Mouse (Mus musculus) gastrocnemius, postnatal 4 days (tissue): Measurements from ENCODE around the gene Pirt. TPM values are rescaled to one million over a fixed set of nuclear protein-coding genes. Genes with fewer than 3 reads are reported as not detected.

Experiments
- DNase-seq, 2 experiments: peaks; one replicate each; pipeline ENCODE4 v3.0.0; 2021 to 2022; ENCODE audit warnings: low spot score in 2 of 2, mixed read lengths in 2 of 2
- long read RNA-seq, 2 experiments: library from polyadenylated mRNA; stranded (forward); transcript quantifications; one replicate each; pipeline ENCODE4 v2.0.0; 2021
- total RNA-seq, 2 experiments: library from RNA; stranded (reverse); gene quantifications; 2 replicates each; pipeline ENCODE4 v1.2.3; 2021

The Pirt gene
- total RNA-seq: under 1 TPM; 0.05 to 0.12 TPM
- long read RNA-seq, experiment 1: 0 reads
- long read RNA-seq, experiment 2: 0 reads

GRCm38 (mm10) chr11:66911811-66912210 lies at the start of gene Pirt:
Pirt (plus strand) TSS chr11:66911981.
- DNase-seq: no peak

- DNase-seq: no peak
Observed at GRCm38 (mm10) chr11:66871701-66872100, 40.1 kb upstream of the Pirt start.

- DNase-seq: no peak
Observed at GRCm38 (mm10) chr11:66872773-66873470, 38.9 kb upstream of the Pirt start.

GRCm38 (mm10) chr11:66881291-66881690 lies 30.5 kb upstream of the Pirt start:
- no peak for DNase-seq

- DNase-seq: peak in 1 of 2 experiments; percentile 14
Observed at GRCm38 (mm10) chr11:66882224-66883040, 29.3 kb upstream of the Pirt start.

GRCm38 (mm10) chr11:66892536-66892935 lies 19.2 kb upstream of the Pirt start:
- DNase-seq: no peak

GRCm38 (mm10) chr11:66898747-66899146 lies 13.0 kb upstream of the Pirt start:
- DNase-seq: no peak

GRCm38 (mm10) chr11:66899426-66899825 lies 12.4 kb upstream of the Pirt start:
- DNase-seq: peak; percentile 41 to 59

- DNase-seq: no peak
Observed at GRCm38 (mm10) chr11:66902801-66903200, 9.0 kb upstream of the Pirt start.

- peak; percentile 65 to 78 for DNase-seq
Observed at GRCm38 (mm10) chr11:66905617-66906384, 6.0 kb upstream of the Pirt start.

GRCm38 (mm10) chr11:66912531-66913458 lies 1.0 kb downstream of the Pirt start:
- DNase-seq: no peak

- DNase-seq: peak in 1 of 2 experiments; percentile 39
Observed at GRCm38 (mm10) chr11:66914249-66914648, 2.5 kb downstream of the Pirt start.

GRCm38 (mm10) chr11:66920012-66920411 lies 8.2 kb downstream of the Pirt start:
- no peak for DNase-seq

GRCm38 (mm10) chr11:66924095-66924823 lies 12.5 kb downstream of the Pirt start:
- no peak for DNase-seq

- no peak for DNase-seq
Observed at GRCm38 (mm10) chr11:66928311-66928710, 16.5 kb downstream of the Pirt start.

GRCm38 (mm10) chr11:66932827-66933599 lies 21.2 kb downstream of the Pirt start:
- no peak for DNase-seq

- DNase-seq: no peak
Observed at GRCm38 (mm10) chr11:66934428-66935173, 22.8 kb downstream of the Pirt start.

GRCm38 (mm10) chr11:66942011-66942410 lies 30.2 kb downstream of the Pirt start:
- no peak for DNase-seq
